Mouse (Mus musculus) embryonic fibroblast, embryonic 13.5 days (primary cell): ENCODE data around the gene Stom.

Experiments
- CTCF ChIP-seq: IDR thresholded peaks from 2 replicates; pipeline ENCODE4 v1.5.1; 2011; ENCODE audit warnings: mild to moderate bottlenecking, control low read depth, low read length, moderate library complexity, borderline replicate concordance; ENCODE audit not compliant: insufficient read depth
- POLR2A ChIP-seq: IDR thresholded peaks from 2 replicates; pipeline ENCODE4 v1.6.1; 2011; ENCODE audit warnings: low read depth, mild to moderate bottlenecking, control low read depth, low read length, moderate library complexity

- no peak for TF ChIP-seq POLR2A
- no peak for TF ChIP-seq CTCF
Measured at GRCm38 (mm10) chr2:35272881-35273280, 63.9 kb downstream of the Stom start.
